Mouse (Mus musculus) liver, embryonic 11.5 days (tissue): ENCODE data around the gene Tufm. TPM values are rescaled to one million over a fixed set of nuclear protein-coding genes. Genes with fewer than 3 reads are reported as not detected.
A peak's percentile ranks its signal among the peaks of the same experiment; 100 is the strongest.

Experiments used
- ATAC-seq: fragments of 200-750 bp; cut with Nextera tagmentation; replicated peaks from 2 replicates; pipeline ENCODE4 v1.8.0; 2017; ENCODE audit warnings: moderate number of reproducible peaks, mild to moderate bottlenecking, moderate TSS enrichment, moderate library complexity; ENCODE audit not compliant: low FRiP score
- DNase-seq: peaks from one replicate; pipeline ENCODE4 v3.0.0-alpha.2; 2017; ENCODE audit warnings: low spot score
- H3K27ac ChIP-seq: fragments of 300-500 bp; sonication (generic); 2 replicates; pipeline ENCODE4 v1.5.1; 2014; ENCODE audit warnings: mild to moderate bottlenecking, low read depth, low read length, control low read depth
- H3K27me3 ChIP-seq: fragments of 300-500 bp; sonication (generic); replicated peaks from 2 replicates; pipeline ENCODE4 v1.6.1; 2014; ENCODE audit warnings: low read length, mixed read lengths; ENCODE audit not compliant: control insufficient read depth, insufficient read depth
- H3K36me3 ChIP-seq: fragments of 300-500 bp; sonication (generic); 2 replicates; pipeline ENCODE4 v1.6.1; 2014; ENCODE audit warnings: mild to moderate bottlenecking, low read length, moderate library complexity, mixed read lengths; ENCODE audit not compliant: control insufficient read depth, insufficient read depth
- H3K4me1 ChIP-seq: fragments of 300-500 bp; sonication (generic); replicated peaks from 2 replicates; pipeline ENCODE4 v1.6.1; 2014; ENCODE audit warnings: low read length, mixed read lengths; ENCODE audit not compliant: control insufficient read depth, insufficient read depth
- H3K4me2 ChIP-seq: fragments of 300-500 bp; sonication (generic); 2 replicates; pipeline ENCODE4 v1.6.1; 2014; ENCODE audit warnings: mild to moderate bottlenecking, control low read depth, moderate library complexity
- H3K4me3 ChIP-seq: fragments of 300-500 bp; sonication (generic); 2 replicates; pipeline ENCODE4 v1.5.1; 2014; ENCODE audit warnings: low read depth, low read length, control low read depth
- H3K9ac ChIP-seq: fragments of 300-500 bp; sonication (generic); 2 replicates; pipeline ENCODE4 v1.6.1; 2014; ENCODE audit warnings: low read depth, low read length, control low read depth
- H3K9me3 ChIP-seq: fragments of 300-500 bp; sonication (generic); 2 replicates; pipeline ENCODE4 v1.6.1; 2016; ENCODE audit warnings: low read length, inconsistent platforms, mixed read lengths; ENCODE audit not compliant: control insufficient read depth
- WGBS: fragments of 180-500 bp; shearing (Covaris S2); extraction: QIAGEN DNeasy Blood & Tissue Kit; methylation state at CpG from one replicate; pipeline ENCODE4 v1.1.7; 2014; 5-methylcytosine and 5-hydroxymethylcytosine counted together
- polyA plus RNA-seq: library from polyadenylated mRNA; unstranded; fragments of >200 nt; fragmentation: Nextera tagmentation; extraction: Ambion mirVana; gene quantifications from 2 replicates; pipeline ENCODE4 v1.2.1, GENCODE M21; 2014

Tufm gene
- 193 and 211 TPM in 2 replicates for polyA plus RNA-seq

GRCm38 (mm10) chr7:126487052-126487483 lies at the start of gene Tufm:
Tufm (plus strand) TSS chr7:126487361.
- Histone ChIP-seq H3K9ac (peak within 1 kb of the TSS; percentile 76), H3K27me3 (no peaks in the 10 kb centered on the region), H3K4me1 (peaks cover 6% of the 10 kb centered on the region), H3K27ac (peak within 1 kb of the TSS; percentile 67), H3K4me3 (peak within 1 kb of the TSS; percentile 72), H3K4me2 (peak within 1 kb of the TSS; percentile 94), H3K9me3 (no peaks in the 10 kb centered on the region), H3K36me3 (peaks cover 4% of the 10 kb centered on the region)
- DNase-seq (peak; percentile 92), ATAC-seq (peak; percentile 87)
- under 1% methylated on average over 32 of the region's 32 CpGs for WGBS

- ATAC-seq (no peak), DNase-seq (no peak)
- H3K4me1 ChIP-seq = no peaks in the 10 kb centered on the region
- no peak overlapping the region for H3K4me3 ChIP-seq
- H3K4me2 ChIP-seq = no peak overlapping the region
- peaks cover 3% of the 10 kb centered on the region; the same call in 1 of the 2 replicates for H3K36me3 ChIP-seq
- H3K27me3 ChIP-seq = no peaks in the 10 kb centered on the region
- no peak overlapping the region for H3K9ac ChIP-seq
- no peak overlapping the region for H3K27ac ChIP-seq
- WGBS = 88% methylated on average over 9 of the region's 9 CpGs
- no peaks in the 10 kb centered on the region for H3K9me3 ChIP-seq
Observed at GRCm38 (mm10) chr7:126440134-126440533, 47.0 kb upstream of the Tufm start.

GRCm38 (mm10) chr7:126443997-126444396 lies 43.2 kb upstream of the Tufm start:
- ATAC-seq = no peak
- Histone ChIP-seq H3K27ac (no peak overlapping the region), H3K4me1 (no peaks in the 10 kb centered on the region), H3K4me2 (no peak overlapping the region), H3K27me3 (no peaks in the 10 kb centered on the region), H3K9me3 (no peaks in the 10 kb centered on the region), H3K9ac (no peak overlapping the region), H3K36me3 (peaks cover 8% of the 10 kb centered on the region; the same call in 1 of the 2 replicates), H3K4me3 (no peak overlapping the region)
- DNase-seq = no peak
- WGBS = 91% methylated on average over 10 of the region's 10 CpGs

GRCm38 (mm10) chr7:126444536-126444935 lies 42.6 kb upstream of the Tufm start:
- Histone ChIP-seq H3K27ac (no peak overlapping the region), H3K4me1 (no peaks in the 10 kb centered on the region), H3K36me3 (peaks cover 8% of the 10 kb centered on the region; the same call in 1 of the 2 replicates), H3K4me3 (no peak overlapping the region), H3K27me3 (no peaks in the 10 kb centered on the region), H3K9me3 (no peaks in the 10 kb centered on the region), H3K4me2 (no peak overlapping the region), H3K9ac (no peak overlapping the region)
- whole genome bisulfite sequencing = 90% methylated on average over 9 of the region's 9 CpGs
- ATAC-seq = no peak
- no peak for DNase-seq

GRCm38 (mm10) chr7:126445104-126445815 lies 41.9 kb upstream of the Tufm start:
- no peaks in the 10 kb centered on the region for H3K9me3 ChIP-seq
- H3K36me3 ChIP-seq = peaks cover 8% of the 10 kb centered on the region; the same call in 1 of the 2 replicates
- H3K4me3 ChIP-seq = no peak overlapping the region
- DNase-seq = no peak
- WGBS = 91% methylated on average over 15 of the region's 15 CpGs
- no peaks in the 10 kb centered on the region for H3K27me3 ChIP-seq
- ATAC-seq = no peak
- H3K4me2 ChIP-seq = no peak overlapping the region
- H3K9ac ChIP-seq = no peak overlapping the region
- no peak overlapping the region for H3K27ac ChIP-seq
- H3K4me1 ChIP-seq = no peaks in the 10 kb centered on the region

- ATAC-seq (no peak), DNase-seq (no peak)
- Histone ChIP-seq H3K4me3 (no peak overlapping the region), H3K9me3 (no peaks in the 10 kb centered on the region), H3K4me1 (no peaks in the 10 kb centered on the region), H3K4me2 (no peak overlapping the region), H3K36me3 (peaks cover 8% of the 10 kb centered on the region; the same call in 1 of the 2 replicates), H3K27ac (no peak overlapping the region), H3K9ac (no peak overlapping the region), H3K27me3 (no peaks in the 10 kb centered on the region)
- 94% methylated on average over 21 of the region's 21 CpGs for WGBS
Observed at GRCm38 (mm10) chr7:126446217-126446616, 40.9 kb upstream of the Tufm start.

GRCm38 (mm10) chr7:126448481-126448880 lies 38.7 kb upstream of the Tufm start:
- H3K27ac ChIP-seq = no peak overlapping the region
- no peak overlapping the region for H3K4me2 ChIP-seq
- H3K9ac ChIP-seq = no peak overlapping the region
- ATAC-seq (no peak), DNase-seq (no peak)
- no peaks in the 10 kb centered on the region for H3K27me3 ChIP-seq
- H3K4me1 ChIP-seq = no peaks in the 10 kb centered on the region
- H3K4me3 ChIP-seq = no peak overlapping the region
- 87% methylated on average over 19 of the region's 19 CpGs for WGBS
- H3K9me3 ChIP-seq = no peaks in the 10 kb centered on the region
- H3K36me3 ChIP-seq = peaks cover 8% of the 10 kb centered on the region; the same call in 1 of the 2 replicates

GRCm38 (mm10) chr7:126449991-126450390 lies 37.2 kb upstream of the Tufm start:
- Histone ChIP-seq H3K9ac (no peak overlapping the region), H3K36me3 (peaks cover 7% of the 10 kb centered on the region; the same call in 1 of the 2 replicates), H3K27me3 (no peaks in the 10 kb centered on the region), H3K4me3 (no peak overlapping the region), H3K4me1 (no peaks in the 10 kb centered on the region), H3K27ac (no peak overlapping the region), H3K4me2 (no peak overlapping the region), H3K9me3 (no peaks in the 10 kb centered on the region)
- ATAC-seq = no peak
- DNase-seq = no peak
- WGBS = 90% methylated on average over 18 of the region's 18 CpGs

GRCm38 (mm10) chr7:126450641-126451040 lies 36.5 kb upstream of the Tufm start:
- Histone ChIP-seq H3K36me3 (peaks cover under 1% of the 10 kb centered on the region; the same call in 1 of the 2 replicates), H3K4me2 (no peak overlapping the region), H3K27me3 (no peaks in the 10 kb centered on the region), H3K4me1 (no peaks in the 10 kb centered on the region), H3K4me3 (no peak overlapping the region), H3K27ac (no peak overlapping the region), H3K9ac (no peak overlapping the region), H3K9me3 (no peaks in the 10 kb centered on the region)
- DNase-seq (no peak), ATAC-seq (no peak)
- 87% methylated on average over 6 of the region's 6 CpGs for WGBS
